Mouse (Mus musculus): ENCODE data around the gene Abhd16b.

The Abhd16b gene

GRCm38 (mm10) chr2:181493156-181493927, at the start of gene Abhd16b:
TSS of gene Abhd16b (plus strand) at chr2:181493206.
- in situ Hi-C loops (cut with MboI, MseI): loop anchor here in 1 of 2 experiments (5.0 kb wide), 1 partner anchor 81 kb away; no protein-coding TSS in a partner anchor

DNA sequence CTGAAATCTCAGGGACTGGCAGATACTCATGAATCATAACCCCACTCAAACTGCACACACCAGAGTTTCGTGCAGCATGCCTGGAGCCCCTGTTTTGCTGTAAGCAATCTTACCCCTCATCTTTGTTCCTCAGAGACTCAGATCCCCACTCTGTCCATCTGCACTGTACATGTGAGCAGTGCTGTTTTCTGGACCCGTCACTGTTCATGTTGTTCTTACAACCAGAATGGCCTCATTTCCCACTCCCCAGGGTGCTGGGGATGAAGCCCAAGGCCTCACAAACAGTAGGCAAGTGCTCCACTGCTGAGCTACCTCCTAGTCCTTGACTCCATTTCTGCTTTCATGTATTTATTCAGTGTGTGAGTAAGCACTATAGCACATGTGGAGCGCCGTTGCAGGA, 40.8 kb upstream of the Abhd16b start:
- in situ Hi-C loops (cut with MboI, MseI): no loop called here

DNA sequence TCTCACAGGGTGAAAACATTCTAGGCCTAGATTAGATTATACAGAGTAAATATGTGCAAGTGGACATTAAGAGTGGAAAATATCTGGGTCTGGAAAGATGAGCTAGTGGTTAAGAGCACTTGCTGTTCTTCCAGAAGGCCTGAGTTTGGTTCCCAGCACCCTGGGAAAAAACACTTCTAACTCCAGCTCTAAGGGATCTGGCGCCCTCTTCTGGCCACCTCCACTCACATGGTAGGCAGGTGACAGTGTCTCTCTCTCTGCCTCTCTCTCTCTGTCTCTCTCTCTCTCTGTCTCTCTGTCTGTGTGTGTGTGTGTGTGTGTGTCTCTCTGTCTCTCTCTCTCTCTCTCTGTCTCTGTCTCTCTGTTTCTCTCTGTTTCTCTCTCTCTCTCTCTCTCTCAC, 39.7 kb upstream of the Abhd16b start:
- in situ Hi-C loops (cut with MboI, MseI): no loop called here

DNA sequence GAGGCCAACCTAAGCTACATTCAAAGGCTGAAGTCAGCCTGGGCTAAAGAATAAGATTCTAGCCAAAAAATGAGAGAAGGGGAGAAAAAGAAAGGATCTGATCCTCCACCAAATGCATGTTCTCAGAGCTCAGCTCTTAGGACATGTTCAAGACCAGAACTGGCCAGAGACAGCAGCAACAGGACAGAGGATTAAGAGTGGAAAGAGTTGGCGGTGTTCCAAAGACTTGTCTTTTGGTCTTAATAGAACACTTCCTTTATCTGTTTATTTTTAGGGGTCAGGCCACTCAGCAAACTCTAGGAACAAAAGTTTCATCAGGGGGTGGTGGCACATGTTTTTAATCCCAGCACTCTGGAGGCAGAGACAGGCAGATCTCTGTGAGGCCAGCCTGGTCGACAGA, 37.1 kb upstream of the Abhd16b start:
- in situ Hi-C loops (cut with MboI, MseI): no loop called here

DNA sequence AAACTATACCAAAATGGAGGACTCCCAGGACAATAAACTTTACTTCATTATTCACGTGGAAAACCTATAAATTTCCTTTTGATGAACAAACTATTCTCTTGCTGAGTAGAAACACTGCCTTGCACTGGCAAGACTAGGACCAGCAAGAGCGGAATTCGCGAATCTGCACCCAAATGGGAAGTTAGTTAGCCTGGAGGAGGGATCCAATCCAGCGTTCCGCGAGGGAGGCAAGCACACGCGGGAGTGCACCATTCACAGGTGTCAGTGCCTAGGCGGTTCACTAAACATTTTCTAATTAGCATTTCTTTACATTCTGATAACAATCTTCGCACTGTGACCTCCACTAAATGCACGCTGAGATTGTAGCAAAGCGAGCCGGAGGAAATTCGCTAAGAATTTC, 35.2 kb upstream of the Abhd16b start:
- in situ Hi-C loops (cut with MboI, MseI): no loop called here

- in situ Hi-C loops (cut with MboI, MseI): no loop called here
Measured at GRCm38 (mm10) chr2:181458411-181459152, 34.4 kb upstream of the Abhd16b start.

- in situ Hi-C loops (cut with MboI, MseI): no loop called here
Measured at GRCm38 (mm10) chr2:181459153-181459672, 33.8 kb upstream of the Abhd16b start, which contains the start of gene Zbtb46. TSS of gene Zbtb46 (minus strand) at chr2:181459426.

GRCm38 (mm10) chr2:181459673-181460621, 33.1 kb upstream of the Abhd16b start:
- in situ Hi-C loops (cut with MboI, MseI): no loop called here

DNA sequence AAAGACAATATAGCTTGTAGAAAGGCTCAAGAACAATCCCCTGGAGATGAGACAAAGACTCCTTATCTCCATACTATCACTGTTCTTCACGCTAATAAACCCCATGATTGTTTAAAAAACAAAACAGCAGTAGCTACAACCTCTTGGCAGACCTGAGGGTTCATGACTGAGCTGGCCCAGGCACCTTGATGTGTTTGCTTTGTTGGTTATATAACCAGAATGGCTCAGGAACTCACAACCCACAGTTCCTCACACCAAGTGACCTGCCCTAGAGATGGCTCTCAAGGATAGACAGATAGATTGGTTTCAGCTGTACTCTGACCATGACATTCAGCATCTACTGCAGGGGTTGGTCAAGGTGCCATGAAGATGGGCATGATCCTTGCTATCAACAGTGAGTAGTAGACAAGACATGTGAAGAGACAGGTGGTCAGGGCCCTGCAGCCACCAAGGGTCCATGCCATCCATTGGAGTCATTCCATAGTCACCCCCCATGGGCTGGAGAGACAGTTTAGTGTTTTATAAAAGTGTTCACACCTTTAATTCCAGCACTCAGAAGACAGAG, 31.4 kb upstream of the Abhd16b start:
- in situ Hi-C loops (cut with MboI, MseI): no loop called here

- in situ Hi-C loops (cut with MboI, MseI): no loop called here
Measured at GRCm38 (mm10) chr2:181462604-181463003, 30.4 kb upstream of the Abhd16b start.

GRCm38 (mm10) chr2:181463008-181463738, 29.8 kb upstream of the Abhd16b start:
- in situ Hi-C loops (cut with MboI, MseI): no loop called here

GRCm38 (mm10) chr2:181465423-181465822, 27.6 kb upstream of the Abhd16b start:
- in situ Hi-C loops (cut with MboI, MseI): no loop called here

DNA sequence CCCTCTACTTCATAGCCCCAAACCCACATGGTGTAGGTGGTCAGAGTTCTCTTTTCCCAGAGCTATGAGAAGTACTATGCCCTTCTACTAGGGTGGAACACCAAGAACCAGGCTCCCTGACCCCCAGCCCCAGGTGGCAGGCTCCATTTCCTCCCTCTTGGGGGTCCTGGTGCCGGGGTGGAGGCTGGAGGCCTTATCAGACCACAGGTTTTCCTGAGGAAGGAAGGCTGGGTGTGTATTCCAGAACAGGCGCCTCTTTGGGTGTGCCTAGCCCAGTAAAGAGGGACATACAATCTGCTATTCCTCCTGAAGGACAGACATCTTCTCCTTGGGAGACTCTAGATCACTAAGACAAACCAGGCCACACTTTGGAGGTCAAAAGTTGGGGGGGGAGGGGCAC, 22.7 kb upstream of the Abhd16b start:
- in situ Hi-C loops (cut with MboI, MseI): no loop called here

DNA sequence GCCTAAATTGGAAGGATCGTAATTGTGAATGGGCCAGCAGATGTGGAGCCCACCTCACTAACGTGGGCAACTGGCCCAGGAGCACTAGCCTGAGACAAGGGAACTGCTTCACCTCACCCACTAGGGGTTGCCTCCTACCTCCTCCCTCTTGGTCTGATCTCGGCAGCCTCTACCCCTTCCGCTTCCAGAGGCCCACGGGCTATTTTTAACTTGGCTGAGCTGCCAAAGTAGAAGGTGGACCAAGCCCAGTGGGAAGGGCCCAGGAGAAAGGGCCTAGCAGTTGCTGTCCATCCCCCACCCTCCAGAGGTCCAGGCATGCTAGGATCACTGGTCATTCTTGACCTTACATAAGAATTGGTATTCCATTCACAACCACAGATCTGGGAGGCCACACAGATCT, 21.8 kb upstream of the Abhd16b start:
- in situ Hi-C loops (cut with MboI, MseI): no loop called here

DNA sequence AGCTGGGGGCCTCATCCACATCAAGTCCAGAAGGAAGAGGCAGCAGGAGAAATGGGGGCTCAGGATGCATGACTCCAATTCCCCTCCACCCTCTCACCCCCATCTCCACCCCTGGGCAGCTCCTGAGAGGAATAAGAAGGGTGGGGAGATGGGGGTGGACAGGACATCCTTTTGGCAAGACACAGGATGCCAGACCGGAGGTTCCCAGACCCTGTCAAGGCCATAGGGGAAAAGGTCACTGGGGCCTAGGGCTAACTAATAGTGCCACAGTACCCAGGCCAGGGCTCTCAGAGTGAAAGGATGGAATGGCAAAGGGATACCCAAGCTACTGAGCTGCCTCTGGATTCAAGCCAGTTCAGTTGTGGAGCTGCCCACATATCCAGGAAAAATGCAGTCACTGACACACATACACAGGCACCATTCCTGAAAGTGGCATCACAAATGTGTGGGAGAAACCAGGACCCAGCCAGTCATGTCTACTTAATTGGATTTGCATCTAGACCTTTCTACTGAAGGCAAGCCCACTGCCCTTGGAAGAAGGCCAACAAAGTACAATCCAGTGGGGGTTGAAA, 20.7 kb upstream of the Abhd16b start:
- in situ Hi-C loops (cut with MboI, MseI): no loop called here

DNA sequence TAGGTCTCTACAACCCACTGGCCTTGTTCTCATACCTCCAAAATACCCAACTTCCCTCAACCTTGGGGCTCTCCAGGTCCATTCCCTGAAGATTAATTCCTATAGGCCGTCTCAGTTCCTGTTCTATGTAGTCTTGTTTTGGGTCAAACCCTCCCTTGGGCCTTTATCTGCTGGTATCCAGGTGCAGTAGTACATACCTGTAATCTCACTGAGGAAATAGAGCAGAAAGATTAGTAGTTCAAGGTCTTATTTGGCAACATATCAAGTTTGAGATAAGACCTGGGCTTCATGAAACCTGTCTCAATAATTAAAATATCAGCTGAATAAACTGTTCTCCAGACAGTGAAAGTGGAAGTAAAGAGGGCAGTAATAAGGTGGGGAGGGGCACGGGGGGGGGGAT, 9.9 kb upstream of the Abhd16b start:
- in situ Hi-C loops (cut with MboI, MseI): no loop called here

GRCm38 (mm10) chr2:181483562-181484318, 9.3 kb upstream of the Abhd16b start:
- in situ Hi-C loops (cut with MboI, MseI): no loop called here

GRCm38 (mm10) chr2:181484456-181485233, 8.4 kb upstream of the Abhd16b start:
- in situ Hi-C loops (cut with MboI, MseI): loop anchor here in 1 of 2 experiments (5.0 kb wide), 1 partner anchor 792 kb away; no protein-coding TSS in a partner anchor
